Mouse (Mus musculus): ENCODE measurements around the gene Lipo2. TPM values are rescaled to one million over a fixed set of nuclear protein-coding genes. Genes with fewer than 3 reads are reported as not detected.
"Not testable (repeated sequence)": the region's sequence is repeated elsewhere in the genome, so short reads cannot be mapped to it uniquely, and the experiment has no call there.

Gene Lipo2
- 0.47 and 0.48 TPM in 2 replicates for polyA plus RNA-seq (2015; fragmentation: Nextera tagmentation; extraction: Ambion mirVana)

DNA sequence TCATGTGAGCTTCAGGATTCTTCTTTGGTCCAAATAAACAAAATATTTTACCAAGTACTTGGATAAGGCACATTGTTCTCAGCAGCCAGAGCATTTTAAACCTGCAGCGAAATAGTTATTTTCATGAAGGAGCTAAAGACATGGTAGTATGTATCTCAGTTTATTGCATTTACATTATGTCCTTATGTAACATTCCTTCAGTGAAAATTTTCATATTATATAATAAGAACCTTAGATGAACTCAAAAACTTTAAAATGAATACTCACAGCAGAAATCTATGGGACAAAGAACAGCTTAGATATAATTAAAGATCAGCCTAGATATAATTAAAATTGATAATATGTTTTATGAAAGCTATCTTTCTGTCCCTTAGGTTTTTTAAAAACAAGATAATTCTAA lies at the start of gene Lipo2:
Gene Lipo2 (minus strand): TSS at position 101 of the 400 bp plus-strand sequence.
- not testable (repeated sequence) for H3K27ac ChIP-seq; H3K36me3 ChIP-seq; H3K9me3 ChIP-seq; ATAC-seq (ENCODE audit: low FRiP score); H3K4me2 ChIP-seq; H3K4me1 ChIP-seq (replicated peaks); H3K9ac ChIP-seq; H3K4me3 ChIP-seq; H3K27me3 ChIP-seq
- 96% methylated on average over 1 of the region's 1 CpGs for WGBS

DNA sequence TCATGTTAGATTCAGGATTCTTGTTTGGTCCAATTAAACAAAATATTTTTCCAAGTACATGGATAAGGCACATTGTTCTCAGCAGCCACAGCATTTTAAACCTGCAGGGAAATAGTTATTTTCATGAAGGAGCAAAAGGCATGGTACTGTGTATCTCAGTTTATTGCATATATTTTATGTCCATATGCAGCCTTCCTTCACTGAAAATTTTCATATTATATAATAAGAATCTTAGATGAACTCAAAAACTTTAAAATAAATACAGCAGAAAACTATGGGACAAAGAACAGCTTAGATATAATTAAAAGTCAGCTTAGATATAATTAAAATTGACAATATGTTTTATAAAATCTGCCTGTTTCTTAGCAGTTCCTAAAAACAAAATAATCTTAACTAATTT lies 36.2 kb upstream of the Lipo2 start, which contains the start of gene Lipo1:
Gene Lipo1 (minus strand): TSS at position 101 of the 400 bp plus-strand sequence.
- not testable (repeated sequence) for H3K9me3 ChIP-seq; H3K36me3 ChIP-seq; H3K27ac ChIP-seq; H3K27me3 ChIP-seq; H3K9ac ChIP-seq; ATAC-seq (ENCODE audit: low FRiP score); H3K4me3 ChIP-seq; H3K4me1 ChIP-seq (replicated peaks); H3K4me2 ChIP-seq

GRCm38 (mm10) chr19:33786576-33787277 lies 35.6 kb upstream of the Lipo2 start:
- no peaks in the 10 kb centered on the region for H3K9me3 ChIP-seq
- no peak overlapping the region for H3K9ac ChIP-seq
- H3K27me3 ChIP-seq = no peaks in the 10 kb centered on the region
- no peak for ATAC-seq (ENCODE audit: low FRiP score)
- no peak overlapping the region for H3K4me2 ChIP-seq
- H3K27ac ChIP-seq = no peak overlapping the region
- WGBS = 90% methylated on average over 12 of the region's 12 CpGs
- H3K4me1 ChIP-seq (replicated peaks) = no peaks in the 10 kb centered on the region
- H3K4me3 ChIP-seq = no peak overlapping the region
- H3K36me3 ChIP-seq = no peaks in the 10 kb centered on the region

- peak within 1 kb of the TSS; percentile 28 for H3K4me3 ChIP-seq
- not testable (repeated sequence) for H3K9me3 ChIP-seq; H3K27ac ChIP-seq; H3K27me3 ChIP-seq; H3K9ac ChIP-seq; H3K4me1 ChIP-seq (replicated peaks); H3K36me3 ChIP-seq
- WGBS = 43% methylated on average over 14 of the region's 41 CpGs
- H3K4me2 ChIP-seq = peak within 1 kb of the TSS; percentile 41
- peak; percentile 98 for ATAC-seq (ENCODE audit: low FRiP score)
Measured at GRCm38 (mm10) chr19:33761287-33762086, 10.3 kb upstream of the Lipo2 start, which contains the start of gene Lipo3. Gene Lipo3 (minus strand): TSS chr19:33761951.

Other genes starting within 250 kb of the Lipo2 start
- not detected in 2 replicates for gene Lipo4, start 233.6 kb downstream of the Lipo2 start, polyA plus RNA-seq (2015; fragmentation: Nextera tagmentation; extraction: Ambion mirVana)
- not detected in 2 replicates for gene Gm8978, start 126.1 kb downstream of the Lipo2 start, polyA plus RNA-seq (2015; fragmentation: Nextera tagmentation; extraction: Ambion mirVana)
- 13.4 and 14.4 TPM in 2 replicates for gene Lipo3, start 10.6 kb upstream of the Lipo2 start, polyA plus RNA-seq (2015; fragmentation: Nextera tagmentation; extraction: Ambion mirVana)
- not detected in 2 replicates for gene Lipo1, start 36.1 kb upstream of the Lipo2 start, polyA plus RNA-seq (2015; fragmentation: Nextera tagmentation; extraction: Ambion mirVana)
- not detected in 2 replicates for gene Lipf, start 209.8 kb upstream of the Lipo2 start, polyA plus RNA-seq (2015; fragmentation: Nextera tagmentation; extraction: Ambion mirVana)

Measured in hindbrain, embryonic 13.5 days (tissue).